Mouse (Mus musculus) kidney, postnatal 14 days (tissue): ENCODE results near the gene Tmub2.

Experiments
- DNase-seq: peaks from one replicate; pipeline ENCODE4 v3.0.0; 2022; ENCODE audit warnings: mixed read lengths

The Tmub2 gene

DNA sequence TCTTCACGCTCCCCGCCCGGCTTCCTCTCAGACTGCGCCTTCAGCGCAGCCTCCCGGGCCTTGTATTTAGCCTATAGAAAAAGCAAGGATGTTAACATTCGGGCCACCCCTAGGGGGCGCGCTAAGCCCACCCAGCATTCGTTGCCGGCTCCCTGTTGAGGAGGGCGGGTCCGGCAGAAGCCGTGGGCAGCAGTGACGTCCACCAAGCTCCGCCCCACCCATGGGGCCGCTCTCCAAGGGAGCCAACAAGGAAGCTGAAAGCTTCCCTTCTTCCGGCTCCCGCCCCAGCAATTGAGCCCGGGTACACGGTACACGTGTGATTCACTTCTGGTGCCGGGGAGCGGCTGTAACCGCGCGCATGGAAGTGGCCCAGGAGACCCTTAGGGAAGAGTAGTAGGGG lies 24.2 kb downstream of the Tmub2 start:
- peak; percentile 98 for DNase-seq

DNA sequence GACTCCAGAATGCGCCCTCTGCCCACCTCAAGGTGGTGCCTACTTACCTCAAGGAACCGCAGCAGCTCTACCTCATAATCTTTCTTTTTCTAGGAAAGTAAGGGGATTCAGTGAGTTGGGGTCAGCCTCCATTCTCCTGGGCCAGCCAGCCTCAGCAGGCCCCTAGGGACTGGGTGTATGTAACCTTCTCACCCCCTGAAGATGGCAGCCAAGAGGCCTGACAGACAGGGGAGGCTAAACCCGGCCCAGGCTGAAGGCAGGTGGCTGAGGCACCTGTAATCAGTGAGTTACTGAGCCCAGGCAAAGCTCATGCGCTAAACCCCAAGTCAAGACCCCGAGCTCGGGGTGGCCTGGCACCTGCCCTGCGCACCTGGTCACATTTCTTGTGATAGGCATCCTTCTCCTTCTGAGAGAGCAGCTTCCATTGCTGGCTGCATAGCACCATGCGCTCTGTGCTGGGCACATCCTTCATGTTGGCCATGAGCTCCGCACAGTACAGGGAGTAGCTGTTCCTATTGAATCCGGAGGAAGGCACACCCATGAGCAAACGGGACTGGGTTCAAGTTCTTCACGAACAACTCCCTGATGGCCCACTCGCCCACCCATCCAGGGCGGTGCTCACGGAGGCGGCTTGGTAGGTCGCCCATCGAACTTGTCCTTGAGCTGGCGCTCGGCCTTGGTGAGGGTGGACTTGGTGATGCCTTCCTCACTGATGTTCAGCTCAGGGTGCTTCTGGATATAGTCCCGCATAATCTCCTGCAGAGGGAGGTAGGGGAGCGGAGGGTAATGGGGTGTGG lies 25.3 kb downstream of the Tmub2 start:
- DNase-seq = no peak

DNA sequence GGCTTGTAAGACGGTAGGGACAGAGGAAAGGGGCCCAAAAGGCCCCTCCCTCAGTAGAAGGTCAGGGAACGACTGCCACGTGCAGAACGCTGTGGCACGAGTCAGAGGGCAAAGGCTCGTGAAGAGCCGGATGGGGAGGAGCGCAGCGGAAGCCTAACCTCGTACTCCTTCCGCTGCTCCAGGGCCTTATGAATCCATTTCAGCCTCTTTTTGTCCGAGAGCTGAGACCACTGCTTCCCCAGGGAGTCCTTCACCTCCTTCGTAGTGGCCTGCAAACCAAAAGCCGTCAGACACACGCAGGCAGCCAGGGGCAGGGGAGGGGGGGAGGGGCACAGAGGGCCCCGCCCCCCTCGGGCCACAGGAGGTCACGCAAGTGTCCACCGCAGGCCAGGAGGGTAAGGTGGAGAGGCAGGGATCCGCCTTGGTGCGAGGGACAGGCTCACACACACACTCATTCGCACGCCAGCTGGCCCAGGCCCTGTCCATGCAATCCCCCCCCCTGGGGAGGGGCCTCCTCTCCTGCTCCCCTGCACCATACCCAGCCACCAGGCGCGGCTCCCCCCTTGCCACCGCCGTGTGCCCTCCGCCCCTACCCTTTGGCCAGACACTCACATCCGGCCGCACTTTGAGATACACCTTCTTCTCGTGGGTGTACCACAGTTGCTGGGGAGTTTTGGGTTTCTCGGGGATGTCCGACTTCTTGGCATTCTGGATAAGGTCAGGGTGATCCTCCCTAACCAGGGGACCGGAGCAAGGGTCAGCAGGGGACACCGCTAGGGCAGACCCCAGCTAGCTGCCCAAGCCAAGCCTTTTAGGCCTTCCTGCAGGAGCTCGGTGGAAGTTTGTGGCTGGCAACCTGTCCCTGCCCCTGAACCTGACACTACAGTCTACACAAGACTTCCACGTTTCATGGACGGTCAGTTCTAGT lies 26.3 kb downstream of the Tmub2 start:
- no peak for DNase-seq

DNA sequence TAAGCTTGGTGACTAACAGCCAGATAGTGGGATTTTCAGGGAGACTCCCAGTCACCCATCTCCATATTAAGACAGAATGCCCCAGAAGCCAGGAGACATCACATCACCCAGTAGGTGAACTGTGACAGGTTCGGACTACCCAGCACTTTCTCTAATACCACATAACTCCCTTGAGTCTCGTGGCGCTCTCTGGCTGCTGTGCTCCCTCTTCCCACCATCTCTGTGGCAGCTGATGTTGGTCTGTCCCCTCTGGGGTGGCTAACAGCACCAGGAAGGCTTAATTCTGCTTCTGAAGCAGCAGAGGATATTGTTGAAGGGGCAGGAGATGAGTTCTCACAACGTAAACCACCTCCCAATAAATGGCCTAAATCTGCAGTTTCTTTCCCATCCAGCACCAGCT lies 27.2 kb downstream of the Tmub2 start:
- no peak for DNase-seq

DNA sequence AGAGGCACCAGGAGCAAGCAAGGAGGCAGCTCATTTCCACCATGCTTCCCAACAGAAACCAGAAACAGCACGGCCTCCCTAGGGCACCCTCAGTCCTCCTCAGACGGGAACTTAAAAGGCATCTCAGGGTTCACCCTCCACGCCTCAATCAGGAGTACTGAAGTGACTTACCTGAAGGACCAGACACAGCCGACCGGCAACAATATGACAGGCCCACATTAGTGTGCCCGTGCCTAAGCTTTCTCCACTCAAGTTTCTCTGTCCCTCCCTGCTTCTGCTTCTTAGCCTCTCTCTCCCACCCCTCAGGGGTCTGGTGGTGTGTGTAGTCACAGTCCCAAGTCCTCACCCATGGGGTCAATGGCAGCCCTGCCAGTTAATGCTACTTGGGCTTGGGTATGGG lies 27.9 kb downstream of the Tmub2 start:
- no peak for DNase-seq

DNA sequence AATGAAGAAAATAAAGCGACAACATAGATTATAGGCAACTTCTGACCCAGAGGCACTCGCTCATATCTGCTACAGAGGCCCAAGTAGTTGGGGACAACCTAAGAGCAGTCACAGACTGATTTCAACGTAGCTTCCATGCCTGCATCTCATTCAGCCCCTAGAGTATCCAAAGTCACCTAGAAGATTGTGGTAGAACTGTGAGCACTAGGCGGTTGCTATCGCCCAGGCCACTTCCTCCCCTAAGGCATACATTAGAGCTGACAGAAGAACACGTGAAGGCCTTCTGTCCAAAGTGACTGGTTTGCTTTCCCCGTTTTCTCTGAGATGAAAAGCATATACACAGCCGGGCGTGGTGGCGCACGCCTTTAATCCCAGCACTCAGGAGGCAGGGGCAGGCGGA lies 29.6 kb downstream of the Tmub2 start:
- no peak for DNase-seq

DNA sequence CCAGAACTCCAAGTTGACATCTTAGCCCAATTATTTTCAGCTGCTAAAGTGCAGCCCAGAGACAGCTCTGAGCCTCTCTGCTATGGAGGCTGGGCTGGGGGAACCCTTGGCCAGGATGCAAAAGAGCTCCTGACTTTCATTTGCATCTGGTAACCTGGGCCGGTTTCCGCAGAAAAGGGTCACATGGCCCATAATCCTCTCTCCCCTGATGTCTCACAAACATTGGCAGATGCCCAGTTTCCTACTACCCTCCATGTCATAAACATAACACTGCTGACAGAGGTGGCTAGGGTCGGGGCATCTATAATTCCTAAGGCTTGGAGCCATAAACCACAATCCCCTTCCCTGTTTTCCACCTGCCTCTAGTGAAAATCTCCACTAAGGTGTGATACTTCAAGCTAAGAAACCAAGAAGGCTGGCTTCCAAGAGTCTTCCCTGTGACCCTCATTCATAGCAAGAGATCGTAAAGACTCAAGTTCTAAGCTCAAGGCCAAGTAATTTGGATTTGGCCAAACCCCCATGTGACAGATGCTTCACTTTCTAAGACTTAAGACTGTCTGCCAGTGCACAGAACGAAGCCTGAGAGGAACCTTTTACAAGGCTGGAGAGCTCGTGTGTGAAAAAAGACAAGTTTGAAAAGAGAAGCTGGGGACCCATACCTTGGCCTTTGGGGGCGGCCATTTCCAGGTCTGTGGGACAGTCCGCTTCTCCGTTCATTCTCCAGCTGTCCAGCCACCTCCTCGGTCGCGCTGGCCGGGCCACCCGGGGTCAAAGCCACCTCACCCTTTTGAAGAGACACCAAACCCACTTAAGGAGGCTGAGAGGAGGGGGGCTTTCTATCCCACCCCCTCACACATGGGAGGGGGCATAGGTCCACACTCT lies 31.2 kb downstream of the Tmub2 start:
- no peak for DNase-seq

DNA sequence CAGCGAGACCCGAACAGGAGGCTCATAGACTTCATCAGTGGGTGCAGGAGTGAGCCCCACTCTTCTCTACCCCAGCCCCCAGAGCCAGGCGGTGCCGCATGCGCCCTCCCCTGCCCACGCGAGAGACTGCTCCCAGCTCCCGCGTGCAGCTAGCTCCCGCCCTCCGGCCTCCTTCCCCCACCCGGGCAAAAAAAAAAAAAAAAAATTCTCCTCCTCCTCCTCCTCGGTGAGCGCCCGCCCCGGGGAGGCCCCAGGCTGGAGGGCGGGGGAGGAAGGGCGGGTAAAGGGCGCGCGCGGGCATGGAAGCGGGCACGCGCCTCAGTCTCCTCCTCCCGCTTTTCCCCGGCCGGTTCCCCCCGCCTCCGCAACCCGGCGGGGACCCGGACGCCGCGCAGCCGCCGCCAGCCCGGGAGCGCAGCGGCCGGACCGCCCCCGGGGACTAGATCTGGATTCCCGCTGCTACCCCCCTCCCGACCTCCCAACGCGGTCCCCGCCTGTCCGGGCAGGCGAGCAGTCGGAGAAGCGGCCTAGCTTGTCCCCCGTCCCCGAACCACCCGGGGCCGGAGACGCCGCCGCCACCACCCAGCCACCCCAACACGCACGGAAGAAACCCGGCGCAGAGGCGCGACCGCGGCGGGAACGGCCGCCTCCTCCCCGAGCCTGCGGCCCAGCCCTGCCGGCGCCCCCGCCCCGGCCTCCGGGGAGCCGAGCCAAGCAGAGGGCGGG lies 32.0 kb downstream of the Tmub2 start:
- peak; percentile 95 for DNase-seq

DNA sequence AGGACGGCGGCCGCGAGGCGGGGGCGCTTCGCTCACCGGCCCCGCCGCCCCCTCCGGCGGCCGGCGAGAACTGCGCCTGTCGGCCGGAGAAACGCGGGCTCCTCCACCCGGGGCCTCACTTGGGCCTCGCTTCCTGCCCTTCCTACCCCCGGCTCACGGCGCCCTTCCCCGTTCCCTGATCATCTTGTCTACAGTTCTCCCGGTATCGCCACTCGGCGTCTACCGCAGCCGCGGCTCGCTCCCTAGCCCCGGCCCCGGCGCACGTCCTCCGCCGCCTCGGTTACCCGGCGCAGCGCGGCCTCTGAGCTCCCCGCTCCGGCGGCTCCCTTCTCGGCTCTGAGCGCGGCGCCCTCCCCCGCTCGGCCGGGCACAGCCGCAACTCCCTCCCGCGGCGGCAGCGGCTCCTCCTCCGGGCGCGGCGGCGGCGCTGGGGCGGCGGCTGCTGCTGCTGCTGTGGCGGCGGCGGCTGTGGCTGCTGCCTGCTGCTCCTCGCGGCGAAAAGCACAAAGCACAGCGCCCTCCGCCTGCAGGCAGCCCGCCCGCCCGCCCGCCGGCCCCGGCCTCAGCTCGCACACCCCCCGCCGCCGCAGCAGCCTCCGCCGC lies 32.7 kb downstream of the Tmub2 start:
- DNase-seq = no peak

DNA sequence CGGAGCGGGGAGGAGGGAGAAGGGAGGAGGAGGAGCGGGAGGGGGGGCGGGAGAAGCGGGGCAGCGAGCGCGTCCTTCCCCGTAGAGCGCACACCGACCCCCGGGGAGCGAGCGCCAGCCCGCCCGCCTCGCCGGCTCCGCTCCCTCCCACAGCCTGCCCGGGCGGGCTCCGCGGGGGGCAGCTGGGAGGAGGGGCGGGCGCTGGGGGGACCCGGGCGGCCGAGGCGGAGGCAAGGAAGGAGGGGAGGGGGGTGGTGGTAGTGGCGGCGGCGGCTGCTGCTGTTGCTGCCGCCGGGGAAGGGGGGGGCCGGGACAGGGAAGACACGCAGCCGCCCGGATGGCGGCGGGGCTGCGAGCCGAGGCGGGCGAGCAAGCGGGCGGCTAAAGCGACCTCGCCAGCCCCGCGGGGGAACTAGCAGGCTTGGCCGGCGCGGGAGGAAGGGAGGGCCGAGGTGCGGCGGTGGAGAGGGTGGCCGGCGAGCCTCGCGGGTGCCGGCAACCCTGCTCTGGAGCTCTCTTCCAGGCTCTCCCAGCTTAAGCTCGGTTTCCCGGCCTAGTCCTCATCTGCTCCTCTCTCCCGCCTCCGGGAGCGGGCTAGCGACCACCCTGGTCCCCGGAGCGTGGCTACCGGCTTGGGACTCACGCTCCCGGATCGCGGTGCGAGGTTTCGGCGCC lies 33.3 kb downstream of the Tmub2 start:
- peak; percentile 91 for DNase-seq

DNA sequence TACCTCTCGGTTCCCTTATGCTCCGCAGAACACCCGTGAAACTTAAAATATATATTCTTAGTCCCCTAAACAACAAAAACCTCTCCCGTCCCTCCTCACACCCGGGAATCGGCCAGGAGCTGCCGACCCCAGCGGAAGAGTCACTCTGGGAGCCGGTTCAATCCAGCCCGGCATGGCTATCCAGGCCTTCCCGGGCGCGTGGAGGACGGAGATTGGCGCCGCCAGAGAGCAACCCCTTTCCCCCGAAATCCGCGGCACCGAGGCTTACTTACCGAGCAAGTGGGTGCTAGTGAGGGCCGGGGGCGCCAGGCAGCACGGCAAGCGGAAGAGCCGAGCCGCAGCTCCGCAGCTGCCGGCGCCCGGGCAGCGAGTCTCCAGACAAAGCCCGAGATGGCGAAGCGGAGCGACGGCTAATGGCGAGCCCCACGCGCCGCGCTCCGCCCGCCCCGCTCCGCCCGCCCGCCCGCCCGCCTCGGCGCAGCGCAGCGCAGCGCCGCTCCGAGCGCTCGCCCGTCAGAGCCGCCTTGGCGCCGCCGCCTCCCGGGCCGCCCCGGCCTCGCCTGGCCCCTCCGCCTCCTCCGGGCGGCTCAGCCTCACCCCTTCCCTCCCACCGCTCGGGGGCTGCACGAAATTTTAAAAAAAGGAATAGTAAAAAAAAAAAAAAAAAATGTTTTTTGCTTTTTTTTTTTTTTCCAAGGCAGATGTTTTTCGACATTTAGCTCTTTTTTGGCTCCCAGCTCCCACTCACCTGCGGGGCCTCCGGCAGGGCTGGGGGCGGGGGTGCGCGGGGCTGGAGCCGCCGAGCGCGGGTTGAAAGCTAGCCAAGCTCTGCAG lies 34.1 kb downstream of the Tmub2 start:
- DNase-seq = peak; percentile 73

DNA sequence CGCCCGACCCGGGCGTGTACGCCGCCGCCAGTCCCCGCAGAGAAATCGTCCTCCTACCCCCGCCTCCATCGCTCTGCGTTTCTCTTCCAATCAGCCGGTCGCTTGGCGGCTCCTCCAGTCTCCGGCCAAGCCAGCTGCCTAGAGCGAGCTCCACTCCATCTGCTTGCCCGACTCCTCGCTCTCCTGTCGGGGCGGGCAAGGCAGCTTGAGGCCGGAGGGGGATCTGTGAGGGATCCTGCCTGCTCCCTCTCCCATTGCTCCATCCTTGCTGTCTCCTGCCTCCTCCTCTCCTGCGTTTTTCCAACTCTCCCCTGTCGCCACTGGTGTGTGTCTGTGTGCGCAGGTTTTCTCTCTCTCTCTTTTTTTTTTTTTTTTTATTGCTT lies 34.7 kb downstream of the Tmub2 start, which contains the start of gene Ubtf:
TSS of gene Ubtf (minus strand) at position 333 of the 383 bp plus-strand sequence.
- peak; percentile 88 for DNase-seq

DNA sequence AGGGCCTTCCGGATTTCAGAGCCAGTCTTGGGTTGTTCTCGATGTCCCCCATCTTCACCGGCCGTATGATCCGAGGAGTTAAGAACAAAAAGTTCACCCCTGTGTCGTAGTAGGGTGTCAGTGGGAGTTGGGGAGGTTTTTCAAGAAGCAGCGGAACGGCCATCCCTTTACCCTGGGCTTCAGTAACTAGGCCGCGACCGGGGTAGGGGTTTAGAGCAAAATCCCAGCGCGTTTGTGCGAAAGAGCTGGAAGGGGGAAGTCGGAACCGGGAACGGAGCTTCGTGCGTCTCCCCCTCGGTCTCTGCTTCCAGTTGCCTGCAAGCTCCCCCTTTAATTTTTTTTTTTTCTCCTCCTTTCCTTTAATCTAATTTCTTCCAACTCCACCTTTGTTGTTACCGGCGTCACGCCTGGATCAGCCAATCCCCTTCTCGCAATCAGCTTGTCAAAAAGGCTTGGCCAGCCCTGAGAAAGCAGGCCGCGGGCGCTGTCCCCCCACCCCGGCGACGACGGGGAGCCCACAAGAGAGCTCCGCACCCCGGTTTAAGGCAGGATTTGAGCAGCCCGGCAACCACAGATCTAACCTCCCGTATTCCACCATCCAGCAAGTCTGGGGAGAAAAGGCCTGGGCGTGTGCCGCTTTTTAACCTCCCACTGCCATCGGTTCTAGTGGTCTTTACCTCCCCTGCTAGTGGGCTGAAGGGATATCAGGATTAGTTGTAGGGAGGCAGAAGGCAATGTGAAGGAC lies 35.4 kb downstream of the Tmub2 start:
- DNase-seq = peak; percentile 90

DNA sequence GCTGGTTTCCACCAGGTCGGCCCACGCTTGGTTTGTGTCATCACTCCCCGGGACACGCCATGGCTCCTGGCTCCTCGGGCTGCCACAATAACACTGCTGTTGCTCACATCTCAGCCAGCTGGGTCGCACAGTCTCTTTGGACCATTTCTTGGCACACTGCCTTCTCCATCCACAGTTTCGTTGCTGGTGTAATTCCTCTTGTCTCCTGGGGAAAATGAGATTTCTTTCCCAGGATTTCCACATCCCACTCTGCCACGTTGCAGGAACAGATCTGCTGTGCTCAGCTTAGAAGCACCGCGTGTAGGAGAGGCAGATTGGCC lies 35.9 kb downstream of the Tmub2 start:
- peak; percentile 83 for DNase-seq

DNA sequence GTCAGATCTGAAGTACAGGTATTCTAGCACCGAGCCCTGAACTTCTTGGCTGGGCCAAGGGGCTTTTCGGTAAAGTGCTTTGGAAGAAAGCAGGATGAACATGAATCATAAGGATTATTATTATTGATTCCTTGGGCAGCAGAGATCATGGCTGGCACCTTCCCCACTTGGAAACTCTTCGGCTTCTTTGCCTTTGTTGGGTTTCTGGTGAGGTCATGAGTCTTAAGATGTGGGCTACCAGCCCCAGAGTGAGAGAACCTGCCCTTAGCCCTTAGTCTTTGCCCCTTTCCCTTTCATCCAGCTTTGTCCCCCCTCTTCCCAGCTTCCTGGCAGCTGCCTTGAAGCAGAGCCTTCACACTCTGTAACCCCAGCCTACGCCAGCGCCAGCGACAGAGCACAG lies 37.2 kb downstream of the Tmub2 start:
- no peak for DNase-seq

DNA sequence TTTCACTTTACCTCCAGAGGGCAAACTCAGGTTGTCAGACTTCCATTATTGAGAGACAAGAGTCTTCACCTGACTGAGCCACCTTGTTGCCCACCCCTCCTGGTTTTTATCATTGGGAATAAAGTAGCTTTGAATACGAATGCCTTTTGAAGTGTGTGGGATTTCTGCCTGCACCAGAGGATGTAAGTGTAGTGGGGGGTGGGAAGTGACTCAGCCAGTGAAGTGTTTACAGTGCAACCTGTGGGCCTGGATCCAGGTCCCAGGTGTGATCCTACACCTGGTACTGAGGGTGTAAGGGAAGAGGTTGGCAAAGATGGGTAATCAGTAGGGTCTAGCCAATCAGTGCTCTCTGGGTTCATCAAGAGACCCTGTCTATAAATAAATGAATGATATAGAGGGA lies 38.8 kb downstream of the Tmub2 start:
- no peak for DNase-seq

DNA sequence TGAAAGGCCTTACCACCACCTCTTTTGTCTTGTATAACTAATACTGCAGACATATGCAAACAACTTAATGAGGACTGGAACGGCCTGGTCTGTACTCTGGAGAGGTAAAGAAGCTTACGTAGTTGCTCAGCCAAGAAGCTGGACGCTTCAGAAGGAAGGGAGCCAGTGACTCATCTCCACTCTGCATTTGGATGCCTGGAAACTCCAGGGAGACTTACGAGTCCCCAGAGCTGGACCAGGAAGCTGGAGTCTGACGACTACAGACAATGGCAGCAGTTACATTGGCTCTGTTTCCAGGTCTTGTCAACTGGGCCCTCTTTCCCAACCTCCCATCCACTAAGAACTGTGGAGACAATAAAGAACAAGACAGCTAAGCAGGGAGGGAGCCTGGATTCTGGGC lies 42.5 kb downstream of the Tmub2 start:
- DNase-seq = no peak

DNA sequence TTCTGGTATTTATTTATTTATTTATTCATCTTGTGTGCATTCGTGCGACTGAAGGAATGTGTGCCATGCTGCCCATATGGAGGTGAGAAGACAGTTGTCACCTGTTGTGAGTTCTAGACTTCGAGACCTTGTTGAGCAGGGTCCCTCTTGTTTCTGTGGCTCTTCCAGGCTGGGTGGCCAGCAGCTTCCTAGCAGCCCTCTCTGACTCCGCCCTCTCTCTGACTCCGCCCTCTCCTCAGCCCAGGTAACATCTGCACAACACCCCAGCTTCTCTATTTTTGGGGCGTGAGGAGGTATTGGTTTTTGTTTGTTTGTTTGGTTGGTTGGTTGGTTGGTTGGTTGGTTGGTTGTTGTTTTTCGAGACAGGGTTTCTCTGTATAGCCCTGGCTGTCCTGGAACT lies 43.1 kb downstream of the Tmub2 start:
- no peak for DNase-seq

DNA sequence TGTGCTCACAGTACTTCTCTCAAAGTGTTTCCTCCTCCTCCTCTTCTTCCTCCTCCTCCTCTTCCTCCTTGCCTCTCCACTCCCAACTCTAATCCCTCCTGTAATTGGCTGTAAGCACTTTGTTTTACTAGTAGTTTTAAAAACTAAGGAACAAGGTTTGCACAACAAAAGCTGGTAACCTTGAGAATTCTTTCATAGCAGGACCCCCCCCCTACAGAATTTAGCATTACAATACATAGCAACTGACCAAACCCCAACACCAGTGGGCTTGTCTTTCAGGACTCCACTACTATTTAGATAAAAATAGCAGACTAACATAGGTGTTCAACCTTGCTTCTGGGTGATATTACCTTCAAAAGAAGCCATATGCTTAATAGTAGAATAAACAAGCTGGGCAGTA lies 44.8 kb downstream of the Tmub2 start:
- DNase-seq = no peak

DNA sequence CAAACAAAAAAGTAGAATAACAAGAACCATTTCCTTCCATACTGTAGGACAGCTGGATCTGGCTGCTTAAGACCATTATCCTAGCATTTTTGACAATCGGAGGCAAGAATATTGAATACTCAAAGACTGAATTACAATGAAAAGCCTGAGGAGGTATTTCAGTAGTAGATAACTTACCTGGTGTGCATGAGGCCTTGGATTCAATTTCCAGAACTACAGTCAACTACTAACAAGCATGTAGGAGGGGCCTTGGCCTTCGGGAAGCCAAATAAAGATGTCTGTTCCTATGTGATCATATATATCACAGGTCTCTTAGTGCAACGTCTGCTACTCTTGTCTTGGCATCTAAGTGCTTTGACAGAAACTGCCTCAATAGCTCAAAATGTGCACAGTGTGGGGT lies 45.3 kb downstream of the Tmub2 start:
- DNase-seq = no peak
